Mouse (Mus musculus) hindbrain, postnatal 0 days (tissue): ENCODE data around the gene Ubac2. TPM values are rescaled to one million over a fixed set of nuclear protein-coding genes. Genes with fewer than 3 reads are reported as not detected.

Experiments
- ATAC-seq: fragments of 200-750 bp; cut with Nextera tagmentation; 2 replicates; pipeline ENCODE4 v1.8.0; 2017; ENCODE audit warnings: mild to moderate bottlenecking, moderate TSS enrichment, moderate library complexity
- DNase-seq: peaks from one replicate; pipeline ENCODE4 v3.0.0-alpha.2; 2015; ENCODE audit warnings: low spot score
- H3K27ac ChIP-seq: fragments of 300-500 bp; sonication (generic); 2 replicates; pipeline ENCODE4 v1.5.1; 2014; ENCODE audit warnings: mild to moderate bottlenecking
- H3K27me3 ChIP-seq: fragments of 300-500 bp; sonication (generic); 2 replicates; pipeline ENCODE4 v1.6.1; 2014; ENCODE audit warnings: low read length, mixed read lengths; ENCODE audit not compliant: insufficient read depth
- H3K36me3 ChIP-seq: fragments of 300-500 bp; sonication (generic); 2 replicates; pipeline ENCODE4 v1.6.1; 2014; ENCODE audit warnings: low read length, mixed read lengths; ENCODE audit not compliant: insufficient read depth
- H3K4me1 ChIP-seq: fragments of 300-500 bp; sonication (generic); 2 replicates; pipeline ENCODE4 v1.6.1; 2014; ENCODE audit warnings: antibody characterized with exemption, low read length, mixed read lengths; ENCODE audit not compliant: insufficient read depth
- H3K4me2 ChIP-seq: fragments of 300-500 bp; sonication (generic); 2 replicates; pipeline ENCODE4 v1.6.1; 2014; ENCODE audit warnings: low read depth, mild to moderate bottlenecking, low read length, moderate library complexity, mixed read lengths
- H3K4me3 ChIP-seq: fragments of 300-500 bp; sonication (generic); 2 replicates; pipeline ENCODE4 v1.5.1; 2014; ENCODE audit warnings: low read length
- H3K9ac ChIP-seq: fragments of 300-500 bp; sonication (generic); replicated peaks from 2 replicates; pipeline ENCODE4 v1.6.1; 2014; ENCODE audit warnings: mild to moderate bottlenecking, low read length, moderate library complexity, mixed read lengths
- H3K9me3 ChIP-seq: fragments of 300-500 bp; sonication (generic); 2 replicates; pipeline ENCODE4 v1.6.1; 2016; ENCODE audit warnings: low read length, mixed read lengths
- CTCF ChIP-seq: IDR thresholded peaks from 2 replicates; pipeline ENCODE4 v1.5.1; 2016; ENCODE audit warnings: antibody characterized with exemption, control low read depth, low read depth
- WGBS: fragments of 180-500 bp; shearing (Covaris S2); extraction: QIAGEN DNeasy Blood & Tissue Kit; methylation state at CpG from one replicate; pipeline ENCODE4 v1.1.7; 2014; 5-methylcytosine and 5-hydroxymethylcytosine counted together
- polyA plus RNA-seq: library from polyadenylated mRNA; unstranded; fragments of >200 nt; fragmentation: Nextera tagmentation; extraction: Ambion mirVana; gene quantifications from 2 replicates; pipeline ENCODE4 v1.2.1, GENCODE M21; 2015
- total RNA-seq: library from RNA; depleted of rRNA; stranded (reverse); fragments of >200 nt; gene quantifications from 2 replicates; pipeline ENCODE4 v1.2.3, GENCODE M21; 2014

Ubac2 gene
- total and polyA plus RNA-seq, 2 experiments from 2014 or later = 45.6 to 55.4 TPM

DNA sequence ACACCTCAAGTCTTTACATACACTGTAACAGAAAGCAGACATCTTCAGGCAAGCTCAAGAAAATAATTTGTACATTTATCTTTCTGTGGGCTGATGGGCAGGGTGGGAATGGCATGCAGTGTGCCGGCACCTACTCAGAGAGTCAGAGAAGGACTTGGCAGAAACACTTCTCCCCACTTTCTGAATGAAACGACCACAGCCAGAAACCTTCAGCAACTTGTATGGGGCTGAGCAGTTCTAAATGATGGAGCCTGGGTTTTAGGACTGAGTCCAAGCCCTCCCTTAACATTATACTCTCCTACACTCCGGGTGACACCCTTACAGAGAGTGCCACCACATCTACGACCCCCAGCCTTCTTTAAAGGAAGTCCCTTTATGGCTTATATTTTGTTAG, 85.5 kb downstream of the Ubac2 start:
- Histone ChIP-seq H3K9me3 (no peaks in the 10 kb centered on the region), H3K4me1 (no peaks in the 10 kb centered on the region), H3K4me3 (no peak overlapping the region), H3K36me3 (no peaks in the 10 kb centered on the region), H3K27ac (peak overlapping the region; percentile 48; the same call in 1 of the 2 replicates), H3K9ac (no peak overlapping the region), H3K4me2 (peak overlapping the region; percentile 28; the same call in 1 of the 2 replicates), H3K27me3 (no peaks in the 10 kb centered on the region)
- TF ChIP-seq CTCF = no peak
- ATAC-seq (no peak), DNase-seq (no peak)
- WGBS = 46% methylated on average over 4 of the region's 4 CpGs

DNA sequence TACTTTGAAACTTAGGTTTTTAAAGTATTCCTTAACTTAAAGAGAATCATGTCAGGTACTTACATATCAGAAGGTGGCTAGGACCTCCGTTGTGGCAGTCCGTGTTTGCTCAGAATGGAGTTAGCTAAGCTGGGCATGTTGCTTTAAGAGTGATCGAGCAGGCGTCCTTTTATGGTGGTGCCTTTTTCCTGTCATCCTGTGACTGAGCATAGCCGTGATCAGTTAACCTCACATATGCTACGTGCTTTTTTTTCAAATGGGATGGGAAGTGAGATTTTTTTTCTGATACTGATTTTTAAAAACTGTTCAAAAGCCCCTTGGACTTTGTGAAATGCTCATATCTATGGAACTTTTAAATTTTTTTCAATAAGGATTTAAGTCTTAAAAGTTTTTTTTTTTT, 86.6 kb downstream of the Ubac2 start, which contains the start of gene Gpr183:
Gpr183 (minus strand) TSS at position 206 of the 400 bp plus-strand sequence.
- H3K36me3 ChIP-seq = no peaks in the 10 kb centered on the region

DNA sequence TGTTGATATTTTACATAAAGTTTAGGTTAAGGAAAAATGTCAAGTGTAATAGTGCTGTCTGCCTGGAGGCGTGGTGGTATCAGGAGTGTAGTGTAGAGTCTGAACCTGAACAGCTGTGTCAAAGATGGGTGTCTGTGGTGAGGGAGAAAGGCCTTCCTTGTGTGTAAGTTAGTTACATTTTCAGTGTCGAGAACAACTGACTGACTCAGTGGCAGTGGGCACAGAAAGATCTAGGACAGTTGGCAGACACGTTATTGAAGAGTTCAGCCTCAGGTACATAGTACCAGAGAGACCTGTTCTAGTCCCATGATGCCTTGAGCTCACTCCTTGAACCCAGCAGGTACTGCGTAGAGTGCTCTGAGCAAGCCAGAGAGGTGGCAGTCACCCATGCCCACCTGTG, 87.0 kb downstream of the Ubac2 start:
- Histone ChIP-seq H3K4me2 (no peak overlapping the region), H3K36me3 (no peaks in the 10 kb centered on the region), H3K9ac (no peak overlapping the region), H3K27ac (no peak overlapping the region), H3K27me3 (no peaks in the 10 kb centered on the region), H3K4me1 (no peaks in the 10 kb centered on the region), H3K9me3 (no peaks in the 10 kb centered on the region), H3K4me3 (no peak overlapping the region)
- TF ChIP-seq CTCF = no peak
- DNase-seq (no peak), ATAC-seq (no peak)
- 87% methylated on average over 4 of the region's 4 CpGs for WGBS

More for the DNA sequence above, 86.6 kb downstream of the Ubac2 start, which contains the start of gene Gpr183:
- no peaks in the 10 kb centered on the region for H3K27me3 ChIP-seq
- H3K9ac ChIP-seq = no peak within 1 kb of the TSS
- WGBS = 59% methylated on average over 6 of the region's 6 CpGs
- H3K4me3 ChIP-seq = no peak within 1 kb of the TSS
- ATAC-seq (no peak), DNase-seq (no peak)
- H3K4me1 ChIP-seq = no peaks in the 10 kb centered on the region
- no peak within 1 kb of the TSS for H3K4me2 ChIP-seq
- no peak for TF ChIP-seq CTCF
- no peaks in the 10 kb centered on the region for H3K9me3 ChIP-seq
- H3K27ac ChIP-seq = 0 out of 2 replicates have a peak within 1 kb of the TSS, but pooled peaks have one; percentile 48

DNA sequence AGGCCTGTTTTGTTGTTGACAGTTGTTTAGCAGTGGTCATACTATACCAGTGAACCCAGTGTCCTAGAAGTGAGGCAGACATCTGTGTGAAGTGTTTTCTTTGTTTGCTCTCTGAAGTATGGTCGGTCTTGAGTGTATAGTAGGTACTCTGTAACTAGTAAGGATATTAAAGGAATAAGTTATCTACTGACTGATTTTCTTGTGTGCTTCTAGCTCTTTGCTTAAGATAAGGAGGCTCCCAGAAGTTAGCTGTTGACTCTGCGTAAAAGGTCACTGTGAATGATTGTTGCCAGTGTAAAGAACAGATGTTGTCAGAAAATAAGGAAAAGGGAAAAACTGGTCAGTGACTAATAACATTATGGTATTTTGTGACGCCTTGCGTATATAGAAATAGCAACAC, 88.7 kb downstream of the Ubac2 start:
- 90% methylated on average over 4 of the region's 4 CpGs for WGBS
- TF ChIP-seq CTCF = no peak
- Histone ChIP-seq H3K36me3 (no peaks in the 10 kb centered on the region), H3K4me2 (no peak overlapping the region), H3K27me3 (no peaks in the 10 kb centered on the region), H3K27ac (no peak overlapping the region), H3K4me3 (no peak overlapping the region), H3K9ac (no peak overlapping the region), H3K9me3 (no peaks in the 10 kb centered on the region), H3K4me1 (no peaks in the 10 kb centered on the region)
- DNase-seq (no peak), ATAC-seq (no peak)

DNA sequence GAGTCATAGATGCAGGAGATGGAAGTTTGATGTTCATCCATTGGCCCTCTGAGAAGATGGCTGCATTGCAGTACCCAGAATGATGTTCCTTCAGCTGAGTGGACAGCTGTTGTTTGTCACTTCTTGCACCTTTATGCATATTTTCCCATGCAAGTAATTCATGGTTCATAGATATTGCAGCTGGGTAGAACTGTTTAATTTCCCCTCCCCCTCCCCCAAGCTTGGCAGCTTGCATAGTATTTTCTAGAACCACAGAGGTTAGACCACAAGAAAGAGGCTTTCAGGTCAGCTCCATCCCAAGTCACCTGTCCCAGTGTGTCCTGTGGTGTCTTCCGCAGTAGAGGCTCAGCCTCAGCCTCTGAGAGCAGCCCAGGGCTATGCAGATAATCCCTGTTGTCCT, 92.0 kb downstream of the Ubac2 start:
- H3K9me3 ChIP-seq = no peaks in the 10 kb centered on the region
- no peak for ATAC-seq
- no peaks in the 10 kb centered on the region for H3K36me3 ChIP-seq
- no peaks in the 10 kb centered on the region for H3K4me1 ChIP-seq
- H3K27me3 ChIP-seq = no peaks in the 10 kb centered on the region
- no peak overlapping the region for H3K27ac ChIP-seq
- H3K9ac ChIP-seq = no peak overlapping the region
- TF ChIP-seq CTCF = no peak
- DNase-seq = no peak
- 93% methylated on average over 1 of the region's 1 CpGs for WGBS
- no peak overlapping the region for H3K4me3 ChIP-seq
- no peak overlapping the region for H3K4me2 ChIP-seq

DNA sequence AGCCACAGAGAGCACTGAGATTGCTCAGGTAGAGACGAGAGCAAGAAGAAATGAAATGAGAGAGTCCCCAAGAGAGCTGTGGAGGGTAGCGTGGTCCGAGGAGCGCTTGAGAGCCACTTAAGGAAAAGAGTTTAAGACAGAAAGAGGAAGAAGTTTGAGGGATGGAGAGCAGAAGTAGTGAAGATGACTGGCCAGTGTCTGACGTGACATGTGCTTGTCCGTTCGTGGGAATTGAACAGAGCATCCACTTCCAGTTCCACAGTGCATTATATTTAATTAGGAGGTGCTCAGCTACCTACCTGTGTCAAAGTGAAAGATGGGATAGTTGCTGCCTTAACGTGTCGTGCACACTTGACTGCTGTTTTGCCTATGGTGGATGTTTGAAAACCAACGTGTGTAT, 94.7 kb downstream of the Ubac2 start:
- no peak overlapping the region for H3K9ac ChIP-seq
- no peak overlapping the region for H3K27ac ChIP-seq
- no peak for DNase-seq
- no peak for TF ChIP-seq CTCF
- no peaks in the 10 kb centered on the region for H3K36me3 ChIP-seq
- H3K4me2 ChIP-seq = no peak overlapping the region
- no peaks in the 10 kb centered on the region for H3K27me3 ChIP-seq
- no peaks in the 10 kb centered on the region for H3K4me1 ChIP-seq
- no peaks in the 10 kb centered on the region for H3K9me3 ChIP-seq
- WGBS = 89% methylated on average over 10 of the region's 10 CpGs
- no peak overlapping the region for H3K4me3 ChIP-seq
- no peak for ATAC-seq

DNA sequence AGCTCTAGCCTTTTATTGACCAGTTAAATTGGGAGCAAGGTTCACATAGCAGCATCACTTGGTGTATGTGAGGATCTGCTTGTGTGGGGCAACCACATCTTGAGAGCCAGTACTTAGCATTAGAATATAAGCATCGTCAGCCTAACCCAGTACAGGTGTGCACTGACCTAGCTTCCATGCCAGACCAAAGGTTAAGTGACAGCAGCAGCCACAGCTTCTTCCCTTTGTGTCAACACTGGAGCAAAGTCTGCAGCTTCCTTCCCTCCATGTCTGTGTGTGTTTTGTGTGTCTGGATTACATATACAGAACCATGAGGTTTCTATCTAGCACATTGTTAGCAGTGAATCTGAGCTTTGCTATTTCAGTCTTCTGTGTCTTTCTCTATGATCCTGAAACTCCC, 103.1 kb downstream of the Ubac2 start:
- WGBS = 90% methylated on average over 1 of the region's 1 CpGs
- Histone ChIP-seq H3K4me1 (no peaks in the 10 kb centered on the region), H3K4me2 (no peak overlapping the region), H3K27me3 (no peaks in the 10 kb centered on the region), H3K4me3 (no peak overlapping the region), H3K9me3 (no peaks in the 10 kb centered on the region), H3K27ac (no peak overlapping the region), H3K9ac (no peak overlapping the region), H3K36me3 (no peaks in the 10 kb centered on the region)
- no peak for TF ChIP-seq CTCF
- ATAC-seq (no peak), DNase-seq (no peak)
